Mouse (Mus musculus) heart, embryonic 10.5 days (tissue): Measurements from ENCODE around the gene 6430548M08Rik. TPM values are rescaled to one million over a fixed set of nuclear protein-coding genes. Genes with fewer than 3 reads are reported as not detected.

Source experiments
- DNase-seq: peaks from one replicate; pipeline ENCODE4 v3.0.0-alpha.2; 2017; ENCODE audit warnings: low spot score
- H3K27ac ChIP-seq: fragments of 300-500 bp; sonication (generic); 2 replicates; pipeline ENCODE4 v1.5.1; 2016; ENCODE audit warnings: mild to moderate bottlenecking
- H3K27me3 ChIP-seq: fragments of 300-500 bp; sonication (generic); 2 replicates; pipeline ENCODE4 v1.6.1; 2016; ENCODE audit warnings: mild to moderate bottlenecking; ENCODE audit not compliant: poor library complexity, insufficient read depth, severe bottlenecking
- H3K36me3 ChIP-seq: fragments of 300-500 bp; sonication (generic); 2 replicates; pipeline ENCODE4 v1.6.1; 2016; ENCODE audit warnings: mild to moderate bottlenecking, moderate library complexity
- H3K4me1 ChIP-seq: fragments of 300-500 bp; sonication (generic); 2 replicates; pipeline ENCODE4 v1.6.1; 2016; ENCODE audit warnings: mild to moderate bottlenecking
- H3K4me3 ChIP-seq: fragments of 300-500 bp; sonication (generic); 2 replicates; pipeline ENCODE4 v1.5.1; 2016; ENCODE audit warnings: mild to moderate bottlenecking, moderate library complexity
- H3K9me3 ChIP-seq: fragments of 300-500 bp; sonication (generic); 2 replicates; pipeline ENCODE4 v1.6.1; 2016; ENCODE audit warnings: mild to moderate bottlenecking, moderate library complexity
- WGBS: fragments of 180-500 bp; shearing (Covaris S2); methylation state at CpG from one replicate; pipeline ENCODE4 v1.1.7; 2016; 5-methylcytosine and 5-hydroxymethylcytosine counted together
- polyA plus RNA-seq: library from polyadenylated mRNA; unstranded; fragments of >200 nt; fragmentation: Nextera tagmentation; extraction: Ambion mirVana; gene quantifications from 2 replicates; pipeline ENCODE4 v1.2.1, GENCODE M21; 2016

6430548M08Rik gene
- polyA plus RNA-seq, 1 experiment from 2014 or later, result 8.2 TPM

DNA sequence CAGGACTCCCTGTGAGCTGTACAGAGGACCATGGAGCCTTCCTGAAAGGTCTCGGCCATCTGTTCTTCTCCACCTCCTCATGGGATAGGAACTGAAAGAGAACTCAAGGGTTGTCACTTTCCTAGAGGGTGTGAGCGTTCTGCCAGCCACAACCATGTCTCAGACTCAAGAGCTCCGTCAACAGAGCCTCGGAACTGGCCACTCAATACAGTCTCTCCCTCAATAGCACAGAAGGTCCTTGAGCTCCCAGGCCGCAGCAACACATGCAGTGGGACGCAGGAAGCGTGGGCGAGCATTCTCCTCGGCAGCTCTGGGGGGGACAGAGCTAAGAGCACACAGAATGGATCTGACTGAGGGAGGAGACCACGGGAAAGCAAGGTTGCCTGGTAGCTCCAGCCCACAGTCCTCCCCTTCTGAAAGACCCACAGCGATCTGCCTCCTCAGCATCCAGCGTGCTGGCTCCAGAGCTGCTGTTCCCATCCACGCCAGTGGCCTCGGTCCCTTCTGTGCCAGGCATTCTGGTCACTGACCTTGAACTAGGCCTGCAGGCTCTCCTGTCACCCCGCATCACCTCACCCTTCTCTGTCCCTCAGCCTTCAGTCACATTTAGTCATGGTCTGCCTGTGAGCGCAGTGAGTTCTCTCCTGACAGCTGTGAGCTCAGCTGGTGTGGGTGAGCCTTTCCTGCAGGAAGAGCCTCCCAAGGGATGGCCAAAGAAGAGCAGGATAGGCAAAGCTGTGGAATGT is 47.9 kb downstream of the 6430548M08Rik start:
- no peak overlapping the region; the same call in 1 of the 2 replicates for H3K27ac ChIP-seq
- H3K4me1 ChIP-seq, result peaks cover 47% of the 10 kb centered on the region
- no peak for DNase-seq
- H3K27me3 ChIP-seq, result peaks cover 27% of the 10 kb centered on the region
- 66% methylated on average over 16 of the region's 16 CpGs for WGBS
- no peak overlapping the region for H3K4me3 ChIP-seq
- no peaks in the 10 kb centered on the region for H3K9me3 ChIP-seq
- H3K36me3 ChIP-seq, result peaks cover 9% of the 10 kb centered on the region; the same call in 1 of the 2 replicates

DNA sequence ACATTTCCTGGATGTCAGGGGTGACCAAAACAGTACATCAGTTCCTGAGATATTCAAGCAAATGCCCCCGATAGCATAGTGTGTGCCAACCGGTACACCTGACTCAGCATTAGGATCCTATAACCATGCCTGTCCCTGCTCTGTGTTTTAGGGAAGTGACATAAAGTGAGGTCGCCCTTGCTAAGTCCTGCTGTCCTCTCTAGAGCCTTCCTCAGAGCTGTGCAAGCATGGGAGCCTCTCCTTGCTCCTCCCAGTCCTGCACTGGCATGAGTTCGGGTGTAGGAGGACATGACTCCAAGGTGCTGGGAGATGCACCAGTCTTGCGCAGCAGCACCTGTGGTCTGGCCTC is 48.4 kb downstream of the 6430548M08Rik start:
- no peaks in the 10 kb centered on the region for H3K9me3 ChIP-seq
- H3K27ac ChIP-seq, result no peak overlapping the region
- whole genome bisulfite sequencing, result 85% methylated on average over 5 of the region's 5 CpGs
- peaks cover 9% of the 10 kb centered on the region; the same call in 1 of the 2 replicates for H3K36me3 ChIP-seq
- no peak overlapping the region for H3K4me3 ChIP-seq
- H3K4me1 ChIP-seq, result peaks cover 47% of the 10 kb centered on the region
- no peak for DNase-seq
- peaks cover 33% of the 10 kb centered on the region for H3K27me3 ChIP-seq

DNA sequence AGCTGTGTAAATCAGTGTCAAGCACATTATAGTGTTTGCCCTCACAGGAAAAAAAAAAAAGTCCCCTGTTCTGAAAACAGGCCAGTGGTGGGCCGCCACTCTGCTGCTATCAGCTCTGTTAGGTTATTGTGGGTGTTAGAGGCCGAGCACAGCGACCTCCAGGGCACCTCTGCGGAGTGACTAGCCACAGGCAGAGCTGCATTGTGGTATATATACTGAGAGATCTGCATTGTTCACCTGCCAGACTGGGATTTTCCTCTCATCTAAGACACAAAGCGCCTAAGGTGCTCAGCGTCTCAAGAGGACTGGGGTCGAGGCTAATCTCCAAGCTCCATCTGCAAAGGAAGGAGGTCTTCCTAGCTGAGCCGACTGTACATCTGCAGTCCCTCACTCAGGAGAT is 49.4 kb downstream of the 6430548M08Rik start:
- Histone ChIP-seq H3K36me3 (peaks cover 9% of the 10 kb centered on the region; the same call in 1 of the 2 replicates), H3K27ac (0 out of 2 replicates have a peak overlapping the region, but pooled peaks have one; percentile 3), H3K9me3 (no peaks in the 10 kb centered on the region), H3K27me3 (peaks cover 43% of the 10 kb centered on the region), H3K4me1 (peaks cover 55% of the 10 kb centered on the region), H3K4me3 (no peak overlapping the region)
- DNase-seq, result no peak
- WGBS, result 50% methylated on average over 8 of the region's 8 CpGs

DNA sequence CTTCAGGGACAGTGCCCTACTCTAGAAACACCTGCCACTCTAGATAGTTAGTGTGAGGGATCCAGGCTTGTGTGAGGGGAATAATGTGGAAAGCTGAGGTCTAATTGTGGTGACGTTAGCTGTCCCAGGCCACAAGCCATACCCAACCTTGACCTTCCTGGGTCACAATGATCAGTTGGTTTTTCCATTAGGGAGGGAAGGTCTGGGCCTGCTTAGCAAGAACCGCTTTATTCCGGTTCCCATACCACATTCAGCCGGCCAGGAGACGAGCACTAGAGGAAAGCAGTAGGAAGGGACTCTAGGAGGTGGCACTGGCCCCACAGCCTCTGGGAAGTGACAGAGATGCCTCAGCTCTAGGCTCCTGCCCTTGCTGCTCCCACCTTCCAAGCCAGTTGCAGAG is 50.1 kb downstream of the 6430548M08Rik start:
- Histone ChIP-seq H3K4me1 (peaks cover 62% of the 10 kb centered on the region), H3K4me3 (no peak overlapping the region), H3K36me3 (peaks cover 9% of the 10 kb centered on the region; the same call in 1 of the 2 replicates), H3K27me3 (peaks cover 49% of the 10 kb centered on the region), H3K9me3 (no peaks in the 10 kb centered on the region), H3K27ac (no peak overlapping the region)
- 81% methylated on average over 5 of the region's 5 CpGs for WGBS
- DNase-seq, result no peak

- Histone ChIP-seq H3K9me3 (no peaks in the 10 kb centered on the region), H3K4me3 (no peak overlapping the region), H3K36me3 (no peaks in the 10 kb centered on the region), H3K4me1 (peaks cover 49% of the 10 kb centered on the region), H3K27me3 (peaks cover 48% of the 10 kb centered on the region), H3K27ac (no peak overlapping the region)
- DNase-seq, result no peak
- 82% methylated on average over 8 of the region's 8 CpGs for WGBS
Measured at GRCm38 (mm10) chr8:120167136-120167535, 53.2 kb downstream of the 6430548M08Rik start.

GRCm38 (mm10) chr8:120167821-120168220 is 53.9 kb downstream of the 6430548M08Rik start:
- no peak for DNase-seq
- Histone ChIP-seq H3K36me3 (no peaks in the 10 kb centered on the region), H3K4me3 (no peak overlapping the region), H3K4me1 (peaks cover 43% of the 10 kb centered on the region), H3K9me3 (no peaks in the 10 kb centered on the region), H3K27me3 (peaks cover 54% of the 10 kb centered on the region), H3K27ac (no peak overlapping the region)
- WGBS, result 39% methylated on average over 5 of the region's 5 CpGs

DNA sequence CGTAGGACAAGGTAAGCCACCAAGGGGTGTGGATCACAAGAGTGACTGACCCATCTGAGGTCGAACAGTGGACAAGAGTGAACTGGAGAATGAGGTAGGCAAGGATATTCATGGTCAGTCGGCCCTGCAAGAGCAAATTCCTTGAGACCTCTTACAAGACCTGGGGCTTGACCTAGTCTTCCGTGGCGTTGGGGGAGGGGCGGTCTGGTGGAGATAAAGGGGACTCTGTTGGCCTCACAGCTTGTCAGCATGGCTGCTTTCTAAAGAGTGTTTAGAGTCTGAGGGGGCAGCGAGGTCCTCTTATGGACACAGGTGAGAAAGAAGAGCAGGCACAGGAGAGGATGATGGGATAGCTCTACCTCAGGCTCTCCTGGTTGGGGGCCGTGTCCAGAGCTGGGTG is 55.2 kb downstream of the 6430548M08Rik start:
- 45% methylated on average over 8 of the region's 8 CpGs for WGBS
- no peaks in the 10 kb centered on the region for H3K9me3 ChIP-seq
- H3K4me1 ChIP-seq, result peaks cover 30% of the 10 kb centered on the region
- H3K4me3 ChIP-seq, result no peak overlapping the region
- no peaks in the 10 kb centered on the region for H3K36me3 ChIP-seq
- peaks cover 67% of the 10 kb centered on the region for H3K27me3 ChIP-seq
- 0 out of 2 replicates have a peak overlapping the region, but pooled peaks have one; percentile 32 for H3K27ac ChIP-seq
- no peak for DNase-seq

DNA sequence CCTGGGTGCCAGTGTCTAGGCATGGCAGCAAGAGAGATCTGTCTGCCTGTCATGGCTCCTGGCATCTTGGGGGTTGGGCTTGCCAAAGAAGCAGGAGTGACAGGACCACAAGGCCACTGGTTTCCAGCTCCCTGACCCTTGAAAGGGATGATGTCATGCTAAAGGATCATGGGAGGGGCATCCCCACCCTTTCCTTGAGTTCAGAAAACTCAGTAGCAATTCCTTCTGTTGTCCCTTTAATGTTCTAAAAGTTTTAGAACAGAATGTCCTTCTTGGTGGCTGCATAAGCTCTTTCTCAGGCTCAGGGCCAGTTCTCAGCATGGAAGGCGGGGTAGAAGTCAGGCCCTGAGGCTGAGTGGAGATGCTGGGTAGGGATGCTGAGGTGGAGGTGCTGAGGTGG is 59.2 kb downstream of the 6430548M08Rik start:
- Histone ChIP-seq H3K4me3 (no peak overlapping the region), H3K27me3 (peaks cover 70% of the 10 kb centered on the region), H3K4me1 (peaks cover 41% of the 10 kb centered on the region), H3K27ac (no peak overlapping the region), H3K9me3 (no peaks in the 10 kb centered on the region), H3K36me3 (no peaks in the 10 kb centered on the region)
- 68% methylated on average over 1 of the region's 1 CpGs for WGBS
- no peak for DNase-seq

DNA sequence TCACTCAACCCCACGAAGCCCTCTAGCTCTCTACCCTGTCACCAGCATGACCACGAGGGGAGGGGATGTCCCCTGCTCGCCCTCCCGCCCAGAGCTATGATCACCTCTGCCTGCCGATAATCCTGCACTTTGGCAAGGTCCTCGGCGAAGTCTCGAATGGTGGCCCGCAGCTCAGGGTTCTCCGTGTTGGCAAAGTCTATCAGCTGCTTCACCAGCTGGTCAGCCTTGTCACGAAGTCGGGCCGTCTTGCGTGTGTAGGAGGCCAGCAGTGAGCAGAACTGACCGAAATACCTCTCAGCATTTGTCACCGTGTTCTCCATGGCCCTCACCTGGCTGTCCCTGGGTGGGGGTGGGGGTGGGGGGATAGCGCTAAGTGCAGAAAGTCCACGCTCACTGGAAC is 60.7 kb downstream of the 6430548M08Rik start:
- Histone ChIP-seq H3K4me1 (peaks cover 34% of the 10 kb centered on the region), H3K27me3 (peaks cover 58% of the 10 kb centered on the region), H3K36me3 (no peaks in the 10 kb centered on the region), H3K4me3 (no peak overlapping the region), H3K9me3 (no peaks in the 10 kb centered on the region), H3K27ac (no peak overlapping the region)
- 42% methylated on average over 18 of the region's 18 CpGs for WGBS
- no peak for DNase-seq

DNA sequence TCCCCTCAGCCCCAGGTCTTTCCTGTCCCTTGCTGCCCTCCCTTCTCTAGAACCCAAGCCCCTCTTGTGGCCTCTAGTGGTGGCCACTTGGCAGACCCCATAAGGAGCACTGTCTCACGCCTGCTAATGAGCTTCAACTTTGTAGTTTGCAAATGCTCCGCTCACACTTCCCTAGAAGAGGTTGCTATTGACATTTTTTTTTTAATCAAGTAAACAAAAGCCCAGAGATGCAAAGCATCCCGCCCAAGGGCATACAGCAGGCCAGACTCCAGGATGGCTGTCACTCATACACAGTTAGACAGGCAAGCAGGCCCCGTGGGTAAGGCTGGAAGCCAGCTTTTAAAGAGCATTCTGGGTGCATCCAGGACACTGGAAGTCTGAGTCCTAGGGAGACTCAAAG is 62.7 kb downstream of the 6430548M08Rik start:
- DNase-seq, result no peak
- Histone ChIP-seq H3K27ac (peak overlapping the region; percentile 60), H3K36me3 (no peaks in the 10 kb centered on the region), H3K4me1 (peaks cover 39% of the 10 kb centered on the region), H3K4me3 (peak overlapping the region; percentile 45; the same call in 1 of the 2 replicates), H3K9me3 (no peaks in the 10 kb centered on the region), H3K27me3 (peaks cover 59% of the 10 kb centered on the region)
- WGBS, result 18% methylated on average over 4 of the region's 4 CpGs

DNA sequence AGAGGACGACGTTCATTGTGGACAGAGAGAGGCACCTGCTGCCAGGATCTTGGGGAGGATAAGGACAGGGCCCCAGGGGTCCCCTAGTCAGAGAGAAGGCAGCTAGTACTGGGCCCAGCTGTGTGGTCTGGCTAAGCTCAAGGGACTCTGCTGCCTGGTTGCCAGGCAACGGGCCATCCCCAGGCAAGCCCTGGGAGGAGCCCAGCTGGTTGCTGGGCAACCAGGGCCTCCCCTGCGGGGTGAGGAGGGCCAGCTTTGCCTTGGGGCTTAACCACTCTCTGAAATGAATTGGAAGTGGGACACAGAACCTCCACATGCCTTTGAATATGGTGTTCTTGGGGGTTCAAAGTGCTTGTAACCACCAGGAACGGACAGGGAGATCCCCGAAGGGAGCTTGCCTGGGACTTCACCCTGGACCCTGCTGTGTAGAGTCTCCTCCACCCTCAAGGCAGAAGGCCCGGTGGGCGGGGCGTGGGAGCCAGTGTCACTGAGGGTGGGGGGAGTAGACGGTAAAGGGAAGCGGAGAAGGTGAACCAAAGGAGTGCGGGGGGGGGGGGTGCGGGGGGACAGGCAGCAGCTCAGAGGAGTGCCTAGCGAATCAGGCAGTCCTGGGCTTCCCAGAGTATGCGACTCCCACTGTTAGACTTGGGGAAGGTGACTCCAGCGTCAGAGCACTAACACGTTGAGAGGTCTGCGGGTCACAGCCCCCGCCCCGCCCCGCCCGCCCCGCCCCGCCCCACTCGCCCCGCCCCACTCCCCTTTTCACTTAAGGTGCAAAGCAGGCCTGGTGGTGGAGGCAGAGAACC is 63.6 kb downstream of the 6430548M08Rik start, which contains the start of gene Fam92b:
TSS of gene Fam92b (minus strand) at position 149 of the 806 bp plus-strand sequence.
- peaks cover 50% of the 10 kb centered on the region for H3K27me3 ChIP-seq
- peaks cover 42% of the 10 kb centered on the region for H3K4me1 ChIP-seq
- H3K36me3 ChIP-seq, result no peaks in the 10 kb centered on the region
- peak within 1 kb of the TSS; percentile 60 for H3K27ac ChIP-seq
- peak within 1 kb of the TSS; percentile 45 for H3K4me3 ChIP-seq
- under 1% methylated on average over 17 of the region's 26 CpGs for WGBS
- no peaks in the 10 kb centered on the region for H3K9me3 ChIP-seq
- DNase-seq, result peak; percentile 94

- no peak for DNase-seq
- H3K4me3 ChIP-seq, result peak overlapping the region; percentile 45
- H3K4me1 ChIP-seq, result peaks cover 43% of the 10 kb centered on the region
- WGBS, result 7% methylated on average over 10 of the region's 10 CpGs
- H3K27me3 ChIP-seq, result peaks cover 46% of the 10 kb centered on the region
- peak overlapping the region; percentile 60 for H3K27ac ChIP-seq
- H3K9me3 ChIP-seq, result no peaks in the 10 kb centered on the region
- no peaks in the 10 kb centered on the region for H3K36me3 ChIP-seq
Measured at GRCm38 (mm10) chr8:120178124-120178514, 64.2 kb downstream of the 6430548M08Rik start.

GRCm38 (mm10) chr8:120179027-120179431 is 65.1 kb downstream of the 6430548M08Rik start:
- Histone ChIP-seq H3K9me3 (no peaks in the 10 kb centered on the region), H3K27me3 (peaks cover 37% of the 10 kb centered on the region), H3K27ac (peak overlapping the region; percentile 3; the same call in 1 of the 2 replicates)

More at GRCm38 (mm10) chr8:120179027-120179431, 65.1 kb downstream of the 6430548M08Rik start:
- under 1% methylated on average over 10 of the region's 10 CpGs for WGBS
- peak overlapping the region; percentile 32 for H3K4me3 ChIP-seq
- peak; percentile 94 for DNase-seq
- no peaks in the 10 kb centered on the region for H3K36me3 ChIP-seq
- peaks cover 48% of the 10 kb centered on the region for H3K4me1 ChIP-seq
